Mouse (Mus musculus) fibroblast of lung, adult 2 months (primary cell): ENCODE measurements around the gene Zfp781.
"Not testable (repeated sequence)": the region's sequence is repeated elsewhere in the genome, so short reads cannot be mapped to it uniquely, and the experiment has no call there.

Source experiments
- DNase-seq: peaks from one replicate; pipeline ENCODE4 v3.0.0-alpha.2; 2011; ENCODE audit warnings: low read depth

Gene Zfp781

GRCm38 (mm10) chr10:81929842-81930743, at the start of gene Zfp781:
TSS of gene Zfp781 (minus strand) at chr10:81930480.
- DNase-seq = not testable (repeated sequence)

GRCm38 (mm10) chr10:81978365-81979003, 48.2 kb upstream of the Zfp781 start:
- not testable (repeated sequence) for DNase-seq

GRCm38 (mm10) chr10:81930744-81931118, 451 bp upstream of the Zfp781 start:
- not testable (repeated sequence) for DNase-seq

- not testable (repeated sequence) for DNase-seq
Measured at GRCm38 (mm10) chr10:81863409-81864407, 66.6 kb downstream of the Zfp781 start, which contains the start of gene Gm32687. TSS of gene Gm32687 (plus strand) at chr10:81863934.
